Mouse (Mus musculus): Measurements from ENCODE around the gene Sdf2. TPM values are rescaled to one million over a fixed set of nuclear protein-coding genes. Genes with fewer than 3 reads are reported as not detected.

Gene Sdf2
- polyA plus RNA-seq, 1 experiment from 2014 or later, result 66.6 TPM

DNA sequence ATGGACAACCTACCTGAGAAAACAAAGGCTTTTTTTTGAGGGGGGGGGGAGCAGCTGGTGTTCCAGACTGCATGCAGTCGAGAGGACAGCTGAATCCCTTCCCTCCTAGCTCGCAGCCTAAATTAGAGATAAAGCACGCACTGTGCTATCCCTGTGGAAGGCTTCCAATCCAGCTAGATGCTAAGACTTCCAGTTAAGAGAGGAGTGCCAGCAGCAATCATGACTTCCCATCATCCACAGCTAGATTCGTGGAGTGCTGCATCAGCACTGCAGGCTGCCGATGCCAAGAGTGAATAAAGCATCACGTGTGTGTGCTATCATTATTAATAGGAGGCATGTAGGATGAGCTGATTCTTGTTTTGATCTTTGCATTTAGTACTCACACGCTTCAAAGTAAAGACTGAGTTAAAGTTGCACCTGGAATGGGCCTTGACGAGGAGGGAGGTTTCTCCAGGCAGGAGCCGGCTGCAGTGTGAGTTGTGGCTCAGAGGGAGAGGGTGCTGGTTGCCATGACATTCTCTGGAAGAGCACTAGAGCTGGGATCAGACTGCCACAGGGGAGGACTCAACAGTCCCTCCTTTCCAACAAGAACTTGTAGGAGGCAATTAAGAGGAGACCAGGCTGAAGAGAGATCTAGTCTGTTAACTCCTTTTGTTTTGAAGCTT is 5.2 kb upstream of the Sdf2 start:
- H3K4me3 ChIP-seq (ENCODE audit: low read depth, low read length), result no peak overlapping the region
- H3K36me3 ChIP-seq (ENCODE audit: control insufficient read depth, insufficient read depth), result peaks cover 13% of the 10 kb centered on the region
- H3K27me3 ChIP-seq (replicated peaks; ENCODE audit: control insufficient read depth, insufficient read depth, low read length), result no peaks in the 10 kb centered on the region
- H3K9ac ChIP-seq (ENCODE audit: low read depth, low read length), result no peak overlapping the region
- ATAC-seq, result no peak
- peaks cover 5% of the 10 kb centered on the region for H3K4me1 ChIP-seq (replicated peaks; ENCODE audit: control insufficient read depth, insufficient read depth, low read length)
- no peaks in the 10 kb centered on the region for H3K9me3 ChIP-seq (ENCODE audit: control insufficient read depth)
- no peak for TF ChIP-seq CTCF (IDR thresholded peaks at IDR 0.05; ENCODE audit: low read depth)
- 84% methylated on average over 9 of the region's 9 CpGs for WGBS
- no peak overlapping the region for H3K27ac ChIP-seq (ENCODE audit: low read depth, low read length)
- no peak overlapping the region for H3K4me2 ChIP-seq (replicated peaks; ENCODE audit: low read depth)

DNA sequence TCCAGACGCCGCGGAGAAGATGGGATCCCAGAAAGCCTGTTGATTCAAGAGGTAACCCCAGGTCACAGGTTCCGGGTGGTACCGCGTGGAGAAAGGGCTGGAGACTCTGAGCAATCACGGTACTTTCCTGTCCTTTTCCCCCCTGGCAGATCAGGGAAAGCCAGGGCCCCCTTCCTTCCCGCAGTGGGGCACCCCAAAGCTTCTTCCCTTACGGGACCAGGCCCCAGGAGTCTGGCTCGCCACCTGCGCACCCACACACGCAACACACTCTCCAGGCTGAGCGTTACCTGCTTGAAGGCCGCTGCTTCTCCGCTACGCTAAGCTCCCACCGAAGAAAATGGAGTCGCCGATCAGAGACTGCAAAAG is 302 bp upstream of the Sdf2 start:
- H3K4me3 ChIP-seq (ENCODE audit: low read depth, low read length), result peak overlapping the region; percentile 72
- WGBS, result under 1% methylated on average over 19 of the region's 19 CpGs
- H3K36me3 ChIP-seq (ENCODE audit: control insufficient read depth, insufficient read depth), result peaks cover 16% of the 10 kb centered on the region
- peak overlapping the region; percentile 72 for H3K4me2 ChIP-seq (replicated peaks; ENCODE audit: low read depth)
- no peaks in the 10 kb centered on the region for H3K27me3 ChIP-seq (replicated peaks; ENCODE audit: control insufficient read depth, insufficient read depth, low read length)
- no peak for TF ChIP-seq CTCF (IDR thresholded peaks at IDR 0.05; ENCODE audit: low read depth)
- peak overlapping the region; percentile 93 for H3K27ac ChIP-seq (ENCODE audit: low read depth, low read length)
- ATAC-seq, result peak; percentile 5
- peak overlapping the region; percentile 82 for H3K9ac ChIP-seq (ENCODE audit: low read depth, low read length)
- H3K4me1 ChIP-seq (replicated peaks; ENCODE audit: control insufficient read depth, insufficient read depth, low read length), result peaks cover 5% of the 10 kb centered on the region
- H3K9me3 ChIP-seq (ENCODE audit: control insufficient read depth), result no peaks in the 10 kb centered on the region

DNA sequence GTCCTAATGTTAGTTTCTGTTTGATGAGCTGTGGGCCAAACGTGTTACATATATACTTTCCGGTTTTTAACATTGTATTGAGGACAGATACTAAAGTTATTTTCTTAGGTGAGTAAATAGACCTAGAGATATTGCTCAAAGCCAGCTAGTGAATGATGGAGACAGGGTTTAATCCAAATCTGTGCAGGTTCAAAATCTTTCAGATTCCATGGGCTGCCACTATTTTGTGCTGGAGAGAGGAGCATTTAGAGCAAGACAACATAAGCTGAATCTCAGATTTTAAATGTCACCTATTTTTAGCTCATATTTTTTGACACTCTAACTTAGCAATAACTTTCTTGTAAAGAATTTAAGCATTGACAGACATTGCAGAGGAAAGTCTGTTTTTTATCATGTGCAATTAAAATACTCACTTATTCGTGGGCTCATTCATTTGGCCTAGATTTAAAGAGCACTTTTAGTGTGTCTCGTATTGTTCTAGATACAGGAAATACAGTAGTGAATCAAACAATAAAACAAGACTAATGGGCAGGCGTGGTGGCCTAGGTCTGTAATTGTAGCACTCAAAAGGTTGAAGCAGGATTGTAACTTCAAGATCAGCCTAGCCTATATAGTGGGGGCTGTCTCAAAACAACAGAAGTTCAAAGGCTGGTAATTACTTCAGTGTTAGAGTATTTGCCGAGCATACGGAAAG is 919 bp downstream of the Sdf2 start:
- H3K36me3 ChIP-seq (ENCODE audit: control insufficient read depth, insufficient read depth), result peaks cover 14% of the 10 kb centered on the region; the same call in 1 of the 2 replicates
- peak overlapping the region; percentile 72 for H3K4me3 ChIP-seq (ENCODE audit: low read depth, low read length)
- peak overlapping the region; percentile 93 for H3K27ac ChIP-seq (ENCODE audit: low read depth, low read length)
- no peak for ATAC-seq
- TF ChIP-seq CTCF (IDR thresholded peaks at IDR 0.05; ENCODE audit: low read depth), result no peak
- H3K4me2 ChIP-seq (replicated peaks; ENCODE audit: low read depth), result peak overlapping the region; percentile 72
- no peaks in the 10 kb centered on the region for H3K27me3 ChIP-seq (replicated peaks; ENCODE audit: control insufficient read depth, insufficient read depth, low read length)
- peaks cover 5% of the 10 kb centered on the region for H3K4me1 ChIP-seq (replicated peaks; ENCODE audit: control insufficient read depth, insufficient read depth, low read length)
- WGBS, result 21% methylated on average over 7 of the region's 7 CpGs
- no peaks in the 10 kb centered on the region for H3K9me3 ChIP-seq (ENCODE audit: control insufficient read depth)
- peak overlapping the region; percentile 82; the same call in 1 of the 2 replicates for H3K9ac ChIP-seq (ENCODE audit: low read depth, low read length)

DNA sequence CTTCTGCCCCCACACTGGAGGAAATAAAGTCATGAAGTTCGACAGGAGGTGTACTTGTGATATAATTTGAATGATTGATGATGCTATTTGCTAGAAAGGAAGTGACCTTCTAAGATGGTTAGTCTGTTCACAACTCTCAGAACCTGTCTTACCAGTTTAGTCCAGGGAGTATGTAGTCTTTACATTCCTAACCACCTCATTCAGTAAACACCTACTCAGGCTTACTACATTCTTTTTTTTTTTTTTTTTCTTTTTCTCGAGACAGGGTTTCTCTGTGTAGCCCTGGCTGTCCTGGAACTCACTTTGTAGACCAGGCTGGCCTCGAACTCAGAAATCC is 1.4 kb downstream of the Sdf2 start:
- peaks cover 17% of the 10 kb centered on the region; the same call in 1 of the 2 replicates for H3K36me3 ChIP-seq (ENCODE audit: control insufficient read depth, insufficient read depth)
- WGBS, result 24% methylated on average over 3 of the region's 3 CpGs
- no peaks in the 10 kb centered on the region for H3K27me3 ChIP-seq (replicated peaks; ENCODE audit: control insufficient read depth, insufficient read depth, low read length)
- H3K4me1 ChIP-seq (replicated peaks; ENCODE audit: control insufficient read depth, insufficient read depth, low read length), result peaks cover 5% of the 10 kb centered on the region
- peak overlapping the region; percentile 72 for H3K4me2 ChIP-seq (replicated peaks; ENCODE audit: low read depth)
- H3K4me3 ChIP-seq (ENCODE audit: low read depth, low read length), result peak overlapping the region; percentile 72; the same call in 1 of the 2 replicates
- no peaks in the 10 kb centered on the region for H3K9me3 ChIP-seq (ENCODE audit: control insufficient read depth)
- TF ChIP-seq CTCF (IDR thresholded peaks at IDR 0.05; ENCODE audit: low read depth), result no peak
- H3K27ac ChIP-seq (ENCODE audit: low read depth, low read length), result no peak overlapping the region
- 0 out of 2 replicates have a peak overlapping the region, but pooled peaks have one; percentile 1 for H3K9ac ChIP-seq (ENCODE audit: low read depth, low read length)
- 0 out of 2 replicates have a peak, but pooled peaks have one; percentile 17 for ATAC-seq

DNA sequence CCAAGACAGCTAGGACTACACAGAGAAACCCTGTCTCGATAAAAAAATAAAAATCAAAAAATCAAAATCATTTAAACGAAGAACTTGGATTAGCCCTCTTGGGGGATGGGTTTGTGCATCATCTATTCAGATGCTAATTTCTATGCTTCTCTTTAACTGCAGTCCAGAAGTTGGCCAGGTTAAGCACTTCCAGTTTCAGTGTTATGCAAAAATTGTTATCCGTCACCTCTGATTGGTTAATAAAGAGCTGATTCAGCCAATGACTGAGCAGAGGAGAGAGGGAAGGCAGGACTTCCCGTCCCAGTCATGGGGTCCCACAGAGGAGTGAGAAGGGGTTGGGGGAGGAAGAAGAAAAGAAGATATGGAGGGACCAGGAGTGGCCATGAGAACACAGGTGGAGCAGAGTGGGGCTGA is 2.2 kb downstream of the Sdf2 start:
- no peak for ATAC-seq
- H3K27me3 ChIP-seq (replicated peaks; ENCODE audit: control insufficient read depth, insufficient read depth, low read length), result no peaks in the 10 kb centered on the region
- H3K27ac ChIP-seq (ENCODE audit: low read depth, low read length), result no peak overlapping the region
- H3K4me2 ChIP-seq (replicated peaks; ENCODE audit: low read depth), result no peak overlapping the region
- peaks cover 5% of the 10 kb centered on the region for H3K4me1 ChIP-seq (replicated peaks; ENCODE audit: control insufficient read depth, insufficient read depth, low read length)
- no peak overlapping the region for H3K9ac ChIP-seq (ENCODE audit: low read depth, low read length)
- H3K4me3 ChIP-seq (ENCODE audit: low read depth, low read length), result no peak overlapping the region
- no peaks in the 10 kb centered on the region for H3K9me3 ChIP-seq (ENCODE audit: control insufficient read depth)
- 64% methylated on average over 4 of the region's 4 CpGs for WGBS
- TF ChIP-seq CTCF (IDR thresholded peaks at IDR 0.05; ENCODE audit: low read depth), result no peak
- H3K36me3 ChIP-seq (ENCODE audit: control insufficient read depth, insufficient read depth), result peaks cover 21% of the 10 kb centered on the region; the same call in 1 of the 2 replicates

DNA sequence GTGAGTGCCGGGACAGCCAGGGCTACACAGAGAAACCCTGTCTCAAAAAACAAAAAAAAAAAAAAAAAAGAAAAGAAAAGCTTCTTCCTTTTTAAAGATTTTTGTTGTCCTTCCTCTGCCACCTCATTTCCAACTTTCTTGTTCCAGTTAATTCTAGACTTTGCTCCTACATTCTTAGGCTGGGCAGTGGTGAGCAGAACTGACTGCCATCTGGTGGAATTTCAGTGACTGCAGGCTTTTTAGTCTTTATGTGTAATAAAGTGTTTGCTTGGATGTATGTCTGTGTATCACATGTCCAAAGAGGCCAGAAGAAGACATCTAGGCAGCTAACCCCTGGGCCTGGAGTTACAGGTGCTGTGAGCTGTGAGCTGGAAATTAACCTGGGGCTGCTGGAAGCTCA is 11.1 kb downstream of the Sdf2 start:
- Histone ChIP-seq H3K9ac (ENCODE audit: low read depth, low read length) (no peak overlapping the region), H3K27ac (ENCODE audit: low read depth, low read length) (no peak overlapping the region), H3K27me3 (replicated peaks; ENCODE audit: control insufficient read depth, insufficient read depth, low read length) (no peaks in the 10 kb centered on the region), H3K4me2 (replicated peaks; ENCODE audit: low read depth) (no peak overlapping the region), H3K4me1 (replicated peaks; ENCODE audit: control insufficient read depth, insufficient read depth, low read length) (no peaks in the 10 kb centered on the region), H3K36me3 (ENCODE audit: control insufficient read depth, insufficient read depth) (peaks cover 16% of the 10 kb centered on the region; the same call in 1 of the 2 replicates), H3K4me3 (ENCODE audit: low read depth, low read length) (no peak overlapping the region), H3K9me3 (ENCODE audit: control insufficient read depth) (no peaks in the 10 kb centered on the region)
- TF ChIP-seq CTCF (IDR thresholded peaks at IDR 0.05; ENCODE audit: low read depth), result peak; percentile 67
- ATAC-seq, result no peak
- WGBS, result 100% methylated on average over 1 of the region's 1 CpGs

All from intestine, postnatal 0 days (tissue).